Mouse (Mus musculus): ENCODE results near the gene Ifnlr1. TPM values are rescaled to one million over a fixed set of nuclear protein-coding genes. Genes with fewer than 3 reads are reported as not detected.
"Not testable (repeated sequence)": the region's sequence is repeated elsewhere in the genome, so short reads cannot be mapped to it uniquely, and the experiment has no call there.

Ifnlr1 gene
- 0.18 and 0.28 TPM in 2 replicates for polyA plus RNA-seq (2016; fragmentation: Nextera tagmentation; extraction: Ambion mirVana)

GRCm38 (mm10) chr4:135685906-135686567 is at the start of gene Ifnlr1:
Gene Ifnlr1, plus strand, starts transcription at chr4:135686287.
- WGBS = 2% methylated on average over 41 of the region's 41 CpGs
- H3K27ac ChIP-seq = peak within 1 kb of the TSS; percentile 82
- H3K9me3 ChIP-seq = no peaks in the 10 kb centered on the region
- H3K27me3 ChIP-seq (ENCODE audit: insufficient read depth, poor library complexity, severe bottlenecking) = peaks cover 80% of the 10 kb centered on the region
- peak within 1 kb of the TSS; percentile 84 for H3K4me3 ChIP-seq
- H3K4me1 ChIP-seq = peaks cover 11% of the 10 kb centered on the region
- DNase-seq (ENCODE audit: low spot score) = no peak
- no peaks in the 10 kb centered on the region for H3K36me3 ChIP-seq

DNA sequence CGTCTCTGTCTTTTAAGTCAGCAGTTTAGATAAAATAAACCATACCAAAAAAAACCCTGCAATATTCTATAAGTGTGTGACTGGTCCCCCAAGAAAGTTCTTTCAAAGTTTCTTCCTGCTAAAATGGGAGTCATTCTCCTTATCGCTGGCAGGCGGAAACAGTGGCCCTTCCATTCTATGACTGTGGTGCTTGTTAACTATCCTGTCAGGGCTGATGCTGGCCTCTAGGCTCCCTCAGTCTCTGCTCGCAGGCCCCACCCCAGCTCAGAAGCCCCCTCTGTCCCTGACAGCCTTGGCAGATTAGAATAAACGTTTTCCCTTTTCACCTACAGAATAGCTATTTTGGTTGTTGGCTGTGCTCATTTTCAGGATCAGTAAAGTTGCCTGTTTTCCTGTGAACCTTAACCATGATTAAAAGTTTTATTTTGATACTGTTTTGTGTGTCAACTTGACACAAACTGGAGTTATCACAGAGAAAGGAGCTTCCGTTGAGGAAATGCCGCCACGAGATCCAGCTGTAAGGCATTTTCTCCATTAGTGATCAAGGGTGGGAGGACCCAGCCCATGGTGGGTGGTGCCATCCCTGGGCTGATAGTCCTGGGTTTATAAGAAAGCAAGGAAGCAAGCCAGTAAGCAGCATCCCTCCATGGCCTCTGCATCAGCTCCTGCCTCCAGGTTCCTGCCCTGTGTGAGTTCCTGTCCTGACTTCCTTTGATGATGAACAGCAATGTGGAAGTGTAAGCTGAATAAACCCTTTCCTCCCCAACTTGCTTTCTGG is 44.6 kb upstream of the Ifnlr1 start:
- not testable (repeated sequence) for H3K9me3 ChIP-seq; H3K4me3 ChIP-seq; H3K36me3 ChIP-seq; DNase-seq (ENCODE audit: low spot score); H3K27ac ChIP-seq; H3K27me3 ChIP-seq (ENCODE audit: insufficient read depth, poor library complexity, severe bottlenecking)
- H3K4me1 ChIP-seq = peaks cover 29% of the 10 kb centered on the region
- 71% methylated on average over 8 of the region's 8 CpGs for WGBS

DNA sequence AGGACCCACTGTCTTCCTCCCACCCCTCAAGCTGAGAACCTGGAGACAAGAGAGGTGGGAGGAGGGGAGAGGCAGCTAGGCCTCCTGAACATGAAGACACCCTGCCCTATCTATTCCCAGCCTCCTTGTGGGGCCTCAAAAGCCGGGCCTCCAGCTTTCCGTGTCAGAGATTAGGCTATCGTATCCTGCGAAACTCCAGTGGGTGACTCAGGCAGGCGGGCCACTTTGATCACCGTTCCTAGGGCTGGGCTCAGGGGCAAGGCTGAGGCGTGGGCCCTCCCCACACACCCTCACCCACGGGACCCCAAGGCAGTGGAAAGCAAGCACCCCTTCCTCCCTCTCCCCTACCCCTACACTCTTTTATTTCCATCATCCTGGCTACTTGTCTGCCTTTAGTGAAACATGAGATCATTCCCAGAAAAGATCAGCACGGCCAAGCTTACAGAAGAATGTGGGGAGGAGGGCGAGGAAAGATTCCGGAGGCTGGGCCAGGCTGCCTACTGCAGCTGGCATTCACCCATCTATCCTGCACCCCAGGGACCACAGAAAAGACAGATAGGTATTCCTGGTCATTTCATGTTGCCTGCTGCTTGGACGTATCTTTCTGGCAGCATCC is 41.0 kb upstream of the Ifnlr1 start:
- Histone ChIP-seq H3K4me3 (0 out of 2 replicates have a peak overlapping the region, but pooled peaks have one; percentile 13), H3K27me3 (ENCODE audit: insufficient read depth, poor library complexity, severe bottlenecking) (peaks cover 11% of the 10 kb centered on the region; the same call in 1 of the 2 replicates), H3K27ac (peak overlapping the region; percentile 83), H3K4me1 (peaks cover 36% of the 10 kb centered on the region), H3K9me3 (no peaks in the 10 kb centered on the region), H3K36me3 (no peaks in the 10 kb centered on the region)
- 22% methylated on average over 12 of the region's 12 CpGs for WGBS
- DNase-seq (ENCODE audit: low spot score) = peak; percentile 96

GRCm38 (mm10) chr4:135652966-135653607 is 33.0 kb upstream of the Ifnlr1 start:
- no peaks in the 10 kb centered on the region for H3K9me3 ChIP-seq
- no peaks in the 10 kb centered on the region for H3K36me3 ChIP-seq
- peaks cover 73% of the 10 kb centered on the region for H3K4me1 ChIP-seq
- H3K4me3 ChIP-seq = no peak overlapping the region; the same call in 1 of the 2 replicates
- peak overlapping the region; percentile 86 for H3K27ac ChIP-seq
- no peak for DNase-seq (ENCODE audit: low spot score)
- WGBS = 30% methylated on average over 11 of the region's 11 CpGs
- H3K27me3 ChIP-seq (ENCODE audit: insufficient read depth, poor library complexity, severe bottlenecking) = peaks cover 7% of the 10 kb centered on the region

- Histone ChIP-seq H3K4me3 (no peak overlapping the region), H3K27me3 (ENCODE audit: insufficient read depth, poor library complexity, severe bottlenecking) (peaks cover 7% of the 10 kb centered on the region), H3K27ac (peak overlapping the region; percentile 86), H3K9me3 (no peaks in the 10 kb centered on the region), H3K36me3 (no peaks in the 10 kb centered on the region), H3K4me1 (peaks cover 82% of the 10 kb centered on the region)
- no peak for DNase-seq (ENCODE audit: low spot score)
- WGBS = 96% methylated on average over 7 of the region's 7 CpGs
These were observed 32.1 kb upstream of the Ifnlr1 start for GRCm38 (mm10) chr4:135653956-135654355.

DNA sequence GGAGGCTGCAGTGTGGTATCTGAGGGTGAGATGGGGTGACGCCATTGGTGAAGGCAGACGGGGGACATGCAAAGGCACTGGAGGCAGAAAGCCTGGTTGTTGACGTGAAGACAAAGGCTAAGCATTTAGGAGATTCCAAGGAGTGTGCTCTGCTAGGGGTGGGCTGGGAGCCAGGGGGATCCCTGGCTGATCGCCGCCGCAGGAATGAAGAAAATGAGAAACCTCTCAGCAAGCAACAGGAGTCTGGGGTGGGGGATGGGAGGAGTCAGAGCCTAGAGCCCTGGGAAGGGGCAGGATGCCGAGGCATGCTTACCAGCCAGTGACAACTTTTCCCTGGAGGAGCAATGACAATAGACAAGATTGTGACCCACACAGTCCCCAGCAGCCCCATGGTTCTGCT is 30.6 kb upstream of the Ifnlr1 start:
- DNase-seq (ENCODE audit: low spot score) = no peak
- WGBS = 20% methylated on average over 7 of the region's 7 CpGs
- H3K27ac ChIP-seq = peak overlapping the region; percentile 86
- H3K36me3 ChIP-seq = no peaks in the 10 kb centered on the region
- peak overlapping the region; percentile 27 for H3K4me3 ChIP-seq
- peaks cover 81% of the 10 kb centered on the region for H3K4me1 ChIP-seq
- no peaks in the 10 kb centered on the region; the same call in 1 of the 2 replicates for H3K27me3 ChIP-seq (ENCODE audit: insufficient read depth, poor library complexity, severe bottlenecking)
- H3K9me3 ChIP-seq = no peaks in the 10 kb centered on the region

- no peak for DNase-seq (ENCODE audit: low spot score)
- peak overlapping the region; percentile 86 for H3K27ac ChIP-seq
These were observed 29.9 kb upstream of the Ifnlr1 start for GRCm38 (mm10) chr4:135656094-135656589.

DNA sequence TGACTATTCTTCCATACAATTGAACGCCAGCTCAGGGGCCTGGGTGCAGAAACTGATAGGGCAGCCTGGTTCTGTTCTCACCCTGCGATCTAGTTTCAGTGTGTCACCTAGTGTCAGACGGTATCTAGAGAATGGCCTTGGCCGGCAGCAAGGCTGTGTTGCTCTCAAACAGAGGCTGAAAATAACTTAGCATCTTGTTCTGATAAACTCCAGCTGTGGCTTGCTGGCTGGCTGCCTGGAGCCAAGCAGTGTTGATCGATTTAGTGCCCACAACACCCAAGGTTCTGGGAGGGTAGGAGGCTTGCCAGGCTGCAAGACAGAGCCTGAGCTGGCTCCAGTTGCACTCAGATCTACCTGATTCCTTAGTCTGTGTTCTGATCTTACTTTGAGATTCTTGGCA is 27.6 kb upstream of the Ifnlr1 start:
- no peaks in the 10 kb centered on the region for H3K9me3 ChIP-seq
- 29% methylated on average over 5 of the region's 5 CpGs for WGBS
- H3K36me3 ChIP-seq = no peaks in the 10 kb centered on the region
- no peaks in the 10 kb centered on the region; the same call in 1 of the 2 replicates for H3K27me3 ChIP-seq (ENCODE audit: insufficient read depth, poor library complexity, severe bottlenecking)
- peak overlapping the region; percentile 86 for H3K27ac ChIP-seq
- peaks cover 74% of the 10 kb centered on the region for H3K4me1 ChIP-seq
- 0 out of 2 replicates have a peak overlapping the region, but pooled peaks have one; percentile 5 for H3K4me3 ChIP-seq
- DNase-seq (ENCODE audit: low spot score) = no peak

More at GRCm38 (mm10) chr4:135656094-135656589, 29.9 kb upstream of the Ifnlr1 start:
- Histone ChIP-seq H3K4me3 (no peak overlapping the region), H3K9me3 (no peaks in the 10 kb centered on the region), H3K27me3 (ENCODE audit: insufficient read depth, poor library complexity, severe bottlenecking) (no peaks in the 10 kb centered on the region; the same call in 1 of the 2 replicates), H3K4me1 (peaks cover 78% of the 10 kb centered on the region), H3K36me3 (no peaks in the 10 kb centered on the region)
- WGBS = 38% methylated on average over 10 of the region's 10 CpGs

DNA sequence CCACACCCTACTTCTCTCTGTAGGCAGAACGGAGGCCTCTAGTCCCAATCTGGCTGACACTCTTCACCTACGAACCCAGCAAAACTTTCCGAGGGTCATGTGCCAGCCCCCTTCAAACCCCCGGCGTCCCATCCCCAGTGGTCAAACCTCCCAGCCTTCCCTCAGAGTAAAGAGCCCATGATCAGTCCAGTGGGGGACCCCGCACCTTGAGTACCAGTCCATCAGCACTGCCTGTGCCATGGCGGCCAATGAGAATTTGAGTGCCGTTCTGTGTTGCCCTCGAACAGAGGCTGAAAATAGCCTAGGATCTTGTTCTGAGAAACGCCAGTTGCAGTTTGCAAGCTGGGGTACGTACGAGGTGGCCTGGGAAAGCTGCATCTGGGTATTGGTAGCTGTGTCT is 27.2 kb upstream of the Ifnlr1 start:
- Histone ChIP-seq H3K27me3 (ENCODE audit: insufficient read depth, poor library complexity, severe bottlenecking) (no peaks in the 10 kb centered on the region; the same call in 1 of the 2 replicates), H3K4me3 (no peak overlapping the region), H3K36me3 (no peaks in the 10 kb centered on the region), H3K27ac (peak overlapping the region; percentile 86), H3K4me1 (peaks cover 70% of the 10 kb centered on the region), H3K9me3 (no peaks in the 10 kb centered on the region)
- DNase-seq (ENCODE audit: low spot score) = no peak
- 55% methylated on average over 12 of the region's 12 CpGs for WGBS

DNA sequence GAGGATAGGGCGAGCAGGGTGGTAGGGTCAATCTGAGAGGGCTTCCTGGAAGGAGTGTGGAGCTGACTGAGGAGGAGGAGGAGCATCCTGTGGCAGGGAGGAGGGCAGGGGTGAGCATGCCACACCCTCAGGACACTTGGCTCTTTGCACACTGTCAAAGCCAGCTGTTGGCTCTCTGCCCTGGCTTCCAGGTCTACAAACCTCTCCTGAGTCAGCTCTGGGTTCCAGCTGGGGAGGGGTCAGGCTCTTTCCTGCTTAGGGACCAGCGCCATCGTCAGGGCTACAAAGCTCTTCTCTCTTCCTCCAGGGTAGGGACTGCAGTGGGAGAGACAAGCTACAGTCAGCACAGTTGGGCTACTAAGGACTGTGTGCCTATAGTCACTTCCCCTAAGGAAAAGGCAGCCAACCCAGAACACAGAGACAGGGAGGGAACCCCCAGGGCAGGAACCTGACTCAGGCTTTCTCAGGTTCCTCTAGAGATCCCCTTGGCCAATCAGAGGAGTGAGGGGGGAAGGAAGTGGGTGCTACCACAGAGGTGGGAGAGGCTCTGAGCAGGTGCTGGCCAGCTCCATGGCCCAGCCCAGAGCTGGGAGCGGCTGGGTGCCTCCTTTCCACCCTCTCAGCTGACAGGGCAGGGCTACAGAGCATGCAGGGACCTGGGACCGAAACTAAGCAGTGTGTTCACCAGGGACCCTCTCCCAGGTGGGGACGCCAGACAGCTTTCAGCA is 24.8 kb upstream of the Ifnlr1 start:
- Histone ChIP-seq H3K27ac (peak overlapping the region; percentile 60; the same call in 1 of the 2 replicates), H3K9me3 (no peaks in the 10 kb centered on the region), H3K27me3 (ENCODE audit: insufficient read depth, poor library complexity, severe bottlenecking) (no peaks in the 10 kb centered on the region), H3K4me1 (peaks cover 53% of the 10 kb centered on the region), H3K36me3 (no peaks in the 10 kb centered on the region), H3K4me3 (no peak overlapping the region)
- WGBS = 53% methylated on average over 6 of the region's 6 CpGs
- no peak for DNase-seq (ENCODE audit: low spot score)

DNA sequence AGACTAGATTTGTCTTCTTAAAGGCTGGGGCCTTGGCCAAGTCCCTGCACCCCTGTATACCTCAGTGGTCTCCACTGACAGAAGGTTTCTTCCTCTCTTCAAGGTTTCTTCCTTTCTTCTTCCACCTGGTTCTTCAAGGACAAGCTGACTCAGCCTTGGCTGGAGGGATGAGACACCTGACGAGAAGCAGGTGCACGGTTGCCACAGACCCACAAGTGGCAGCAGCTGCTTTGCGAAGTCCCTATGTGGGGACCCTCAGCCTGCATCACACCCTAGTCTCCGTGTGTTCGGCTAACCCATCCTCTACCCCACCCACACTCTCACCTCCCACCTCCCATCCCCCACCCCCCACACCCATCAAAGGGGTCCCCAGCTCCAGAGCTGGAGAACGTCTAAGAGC is 24.1 kb upstream of the Ifnlr1 start:
- Histone ChIP-seq H3K27me3 (ENCODE audit: insufficient read depth, poor library complexity, severe bottlenecking) (no peaks in the 10 kb centered on the region), H3K27ac (peak overlapping the region; percentile 60), H3K36me3 (no peaks in the 10 kb centered on the region), H3K4me3 (no peak overlapping the region), H3K4me1 (peaks cover 45% of the 10 kb centered on the region), H3K9me3 (no peaks in the 10 kb centered on the region)
- no peak for DNase-seq (ENCODE audit: low spot score)
- WGBS = 77% methylated on average over 6 of the region's 6 CpGs

DNA sequence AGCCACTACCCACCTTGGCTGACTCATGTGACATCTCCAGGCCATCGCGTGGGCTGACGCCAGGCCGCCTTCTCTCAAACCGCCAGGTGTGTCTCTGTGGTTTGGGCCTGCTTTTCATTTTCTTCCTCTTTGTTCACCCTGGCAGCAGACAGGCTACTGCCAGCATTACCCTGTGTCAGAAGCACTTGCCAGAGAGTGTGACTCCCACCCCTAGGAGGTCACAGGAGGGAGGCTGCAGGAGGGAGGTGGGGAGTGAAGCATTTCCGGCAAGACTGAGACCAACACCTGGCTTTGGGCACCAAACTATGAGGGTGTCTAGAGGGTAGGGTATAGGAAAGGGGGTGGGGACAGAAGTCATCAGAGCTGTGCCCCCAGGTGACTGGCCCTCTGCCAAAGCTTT is 21.4 kb upstream of the Ifnlr1 start:
- DNase-seq (ENCODE audit: low spot score) = no peak
- Histone ChIP-seq H3K9me3 (no peaks in the 10 kb centered on the region), H3K4me3 (no peak overlapping the region), H3K27me3 (ENCODE audit: insufficient read depth, poor library complexity, severe bottlenecking) (no peaks in the 10 kb centered on the region), H3K4me1 (peaks cover 20% of the 10 kb centered on the region), H3K36me3 (no peaks in the 10 kb centered on the region), H3K27ac (peak overlapping the region; percentile 42; the same call in 1 of the 2 replicates)
- 77% methylated on average over 6 of the region's 6 CpGs for WGBS

All from heart, embryonic 10.5 days (tissue).